Mouse (Mus musculus): ENCODE data around the gene Abcb9. TPM values are rescaled to one million over a fixed set of nuclear protein-coding genes. Genes with fewer than 3 reads are reported as not detected.

Gene Abcb9
- polyA plus RNA-seq (2012; ENCODE audit: low replicate concordance), result 16.0 and 26.3 TPM in 2 replicates

GRCm38 (mm10) chr5:124095596-124096232, at the start of gene Abcb9:
TSS of gene Abcb9 (minus strand) at chr5:124095798.

GRCm38 (mm10) chr5:124115990-124116845, 20.6 kb upstream of the Abcb9 start, which contains the start of gene Arl6ip4:
TSS of gene Arl6ip4 (plus strand) at chr5:124116089.

GRCm38 (mm10) chr5:124111742-124112497, 16.3 kb upstream of the Abcb9 start, which contains the start of gene Ogfod2:
TSS of gene Ogfod2 (plus strand) at chr5:124112297.

GRCm38 (mm10) chr5:124032001-124032508, 63.5 kb downstream of the Abcb9 start, which contains the start of gene Vps37b:
TSS of gene Vps37b (minus strand) at chr5:124032270.

Other genes starting within 250 kb of the Abcb9 start
- 1.2 TPM in 1 of 2 replicates, not detected in the other for gene Hcar2, start 230.3 kb downstream of the Abcb9 start, polyA plus RNA-seq (2012; ENCODE audit: low replicate concordance)
- not detected in 2 replicates for gene Hcar1, start 215.8 kb downstream of the Abcb9 start, polyA plus RNA-seq (2012; ENCODE audit: low replicate concordance)
- gene Denr, start 188.6 kb downstream of the Abcb9 start, polyA plus RNA-seq (2012; ENCODE audit: low replicate concordance), result 66.7 and 77.6 TPM in 2 replicates
- not detected in 2 replicates for gene Gm43518, start 168.4 kb downstream of the Abcb9 start, polyA plus RNA-seq (2012; ENCODE audit: low replicate concordance)
- gene Ccdc62, start 165.1 kb downstream of the Abcb9 start, polyA plus RNA-seq (2012; ENCODE audit: low replicate concordance), result 0.79 and 3.3 TPM in 2 replicates
- 40.1 and 51.9 TPM in 2 replicates for gene Hip1r, start 122.2 kb downstream of the Abcb9 start, polyA plus RNA-seq (2012; ENCODE audit: low replicate concordance)
- 265 and 408 TPM in 2 replicates for gene Vps37b, start 63.5 kb downstream of the Abcb9 start, polyA plus RNA-seq (2012; ENCODE audit: low replicate concordance)
- gene Ogfod2, start 16.5 kb upstream of the Abcb9 start, polyA plus RNA-seq (2012; ENCODE audit: low replicate concordance), result 54.6 and 96.2 TPM in 2 replicates
- gene Arl6ip4, start 20.3 kb upstream of the Abcb9 start, polyA plus RNA-seq (2012; ENCODE audit: low replicate concordance), result 83.4 and 85.2 TPM in 2 replicates
- 47.0 and 62.8 TPM in 2 replicates for gene Pitpnm2, start 154.0 kb upstream of the Abcb9 start, polyA plus RNA-seq (2012; ENCODE audit: low replicate concordance)
- gene Mphosph9, start 232.2 kb upstream of the Abcb9 start, polyA plus RNA-seq (2012; ENCODE audit: low replicate concordance), result 7.0 and 12.1 TPM in 2 replicates
- 1.3 and 5.2 TPM in 2 replicates for gene 2810006K23Rik, start 232.3 kb upstream of the Abcb9 start, polyA plus RNA-seq (2012; ENCODE audit: low replicate concordance)